Mouse (Mus musculus) bone marrow macrophage, adult 2 months (primary cell): ENCODE measurements around the gene Hgf. TPM values are rescaled to one million over a fixed set of nuclear protein-coding genes. Genes with fewer than 3 reads are reported as not detected.

Source experiments
- H3K27ac ChIP-seq: 2 replicates; pipeline ENCODE4 v1.5.1; 2012; ENCODE audit warnings: low read depth, low read length; ENCODE audit not compliant: insufficient read depth
- H3K4me1 ChIP-seq: 2 replicates; pipeline ENCODE4 v1.6.1; 2012; ENCODE audit warnings: low read length; ENCODE audit not compliant: control insufficient read depth, insufficient read depth
- H3K4me3 ChIP-seq: 2 replicates; pipeline ENCODE4 v1.5.1; 2012; ENCODE audit warnings: mild to moderate bottlenecking, low read length, moderate library complexity; ENCODE audit not compliant: insufficient read depth
- CTCF ChIP-seq: IDR thresholded peaks from 2 replicates; pipeline ENCODE4 v1.5.1; 2012; ENCODE audit warnings: low read depth, mild to moderate bottlenecking, low read length, moderate library complexity
- POLR2A ChIP-seq: IDR thresholded peaks from 2 replicates; pipeline ENCODE4 v1.6.1; 2012; ENCODE audit warnings: mild to moderate bottlenecking, low read depth, low read length, borderline replicate concordance
- polyA plus RNA-seq: library from polyadenylated mRNA; stranded (reverse); fragments of >200 nt; gene quantifications from 2 replicates; pipeline ENCODE4 v1.2.4, GENCODE M21; 2012; ENCODE audit not compliant: missing spikeins, insufficient read depth, insufficient read length

The Hgf gene
- polyA plus RNA-seq, 1 experiment: 8.2 TPM

- no peak overlapping the region for H3K4me3 ChIP-seq
- no peak overlapping the region for H3K27ac ChIP-seq
- no peaks in the 10 kb centered on the region for H3K4me1 ChIP-seq
- TF ChIP-seq POLR2A: no peak
- no peak for TF ChIP-seq CTCF
These were observed 24.8 kb downstream of the Hgf start for GRCm38 (mm10) chr5:16577882-16578742.

- TF ChIP-seq CTCF: no peak
- no peak for TF ChIP-seq POLR2A
- H3K27ac ChIP-seq: no peak overlapping the region
- H3K4me3 ChIP-seq: no peak overlapping the region
- no peaks in the 10 kb centered on the region for H3K4me1 ChIP-seq
These were observed 42.4 kb downstream of the Hgf start for GRCm38 (mm10) chr5:16595699-16596098.

DNA sequence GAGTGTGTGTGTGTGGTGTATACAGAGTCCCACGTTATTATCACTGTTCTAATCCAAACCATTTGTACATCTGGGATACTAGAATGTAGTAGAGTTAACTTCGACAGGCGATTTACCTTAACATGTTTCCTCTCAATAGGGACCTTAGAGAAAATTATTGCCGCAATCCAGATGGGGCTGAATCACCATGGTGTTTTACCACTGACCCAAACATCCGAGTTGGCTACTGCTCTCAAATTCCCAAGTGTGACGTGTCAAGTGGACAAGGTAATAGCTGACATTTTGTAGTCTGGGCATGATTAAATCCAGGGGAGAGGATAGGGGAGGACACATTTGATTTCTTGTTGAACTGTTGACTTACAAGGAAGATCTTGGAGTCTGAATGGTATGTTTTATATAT lies 44.7 kb downstream of the Hgf start:
- H3K4me3 ChIP-seq: no peak overlapping the region
- H3K4me1 ChIP-seq: no peaks in the 10 kb centered on the region
- no peak overlapping the region for H3K27ac ChIP-seq
- TF ChIP-seq POLR2A (no peak), CTCF (no peak)

GRCm38 (mm10) chr5:16601463-16601862 lies 48.2 kb downstream of the Hgf start:
- no peak overlapping the region for H3K27ac ChIP-seq
- TF ChIP-seq POLR2A: no peak
- TF ChIP-seq CTCF: no peak
- H3K4me3 ChIP-seq: no peak overlapping the region
- H3K4me1 ChIP-seq: no peaks in the 10 kb centered on the region

GRCm38 (mm10) chr5:16632996-16633395 lies 79.7 kb downstream of the Hgf start:
- H3K27ac ChIP-seq: no peak overlapping the region
- no peak for TF ChIP-seq POLR2A
- TF ChIP-seq CTCF: no peak

GRCm38 (mm10) chr5:16646417-16646816 lies 93.1 kb downstream of the Hgf start:
- H3K27ac ChIP-seq: no peak overlapping the region
- H3K4me1 ChIP-seq: no peaks in the 10 kb centered on the region
- H3K4me3 ChIP-seq: no peak overlapping the region
- no peak for TF ChIP-seq POLR2A
- TF ChIP-seq CTCF: no peak

More at GRCm38 (mm10) chr5:16632996-16633395, 79.7 kb downstream of the Hgf start:
- no peaks in the 10 kb centered on the region for H3K4me1 ChIP-seq
- no peak overlapping the region for H3K4me3 ChIP-seq

GRCm38 (mm10) chr5:16647701-16648100 lies 94.4 kb downstream of the Hgf start:
- no peak for TF ChIP-seq CTCF
- no peak for TF ChIP-seq POLR2A
- H3K27ac ChIP-seq: no peak overlapping the region
- no peak overlapping the region for H3K4me3 ChIP-seq
- H3K4me1 ChIP-seq: no peaks in the 10 kb centered on the region

DNA sequence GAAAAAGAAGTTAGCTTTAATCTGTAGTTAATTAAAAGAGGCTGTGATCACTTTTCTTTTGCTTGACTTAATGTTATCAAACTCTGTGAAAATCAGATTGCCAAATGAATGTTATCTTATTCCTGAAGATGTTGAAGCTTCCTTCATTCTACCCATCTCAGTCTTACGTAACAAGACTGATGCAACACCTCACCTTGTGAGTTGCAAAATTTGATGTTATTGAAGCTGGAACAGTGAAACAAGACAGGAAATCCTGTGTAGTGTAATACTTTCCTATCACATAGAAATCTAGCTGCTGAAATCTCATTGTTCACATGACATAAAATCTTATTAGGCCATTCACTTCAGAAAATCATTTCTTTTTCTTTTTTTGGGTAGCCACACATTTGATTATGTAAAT lies 96.9 kb downstream of the Hgf start:
- TF ChIP-seq POLR2A: no peak
- TF ChIP-seq CTCF: no peak
- H3K27ac ChIP-seq: no peak overlapping the region
- H3K4me1 ChIP-seq: no peaks in the 10 kb centered on the region
- no peak overlapping the region for H3K4me3 ChIP-seq

DNA sequence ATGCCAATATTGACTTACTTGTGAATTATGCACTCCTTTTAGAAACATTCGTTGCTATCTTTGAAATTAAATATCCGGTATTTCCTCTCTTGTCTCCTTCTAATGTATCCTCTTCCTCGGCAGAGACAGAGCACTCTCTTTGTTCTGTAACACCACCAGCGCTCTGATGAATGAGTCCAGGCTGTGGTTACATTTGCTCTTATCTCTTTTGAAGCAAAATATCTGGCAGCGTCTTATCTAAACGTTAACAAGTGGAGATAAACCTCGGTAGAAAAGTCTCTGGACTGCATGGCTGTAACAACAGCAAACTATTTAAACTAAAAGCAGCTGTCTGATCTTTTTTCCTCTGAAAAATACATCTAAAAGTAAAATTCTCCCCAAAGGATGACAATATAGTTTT lies 100.7 kb downstream of the Hgf start:
- no peak overlapping the region for H3K4me3 ChIP-seq
- H3K27ac ChIP-seq: no peak overlapping the region
- no peak for TF ChIP-seq POLR2A
- TF ChIP-seq CTCF: no peak
- no peaks in the 10 kb centered on the region for H3K4me1 ChIP-seq

Other genes with a start within 250 kb of the Hgf start
- not detected in 2 replicates for gene Gm28710, start 238.3 kb downstream of the Hgf start, polyA plus RNA-seq